Mouse (Mus musculus): Measurements from ENCODE around the gene Anks6.
A peak's percentile ranks its signal among the peaks of the same experiment; 100 is the strongest.

Gene Anks6

DNA sequence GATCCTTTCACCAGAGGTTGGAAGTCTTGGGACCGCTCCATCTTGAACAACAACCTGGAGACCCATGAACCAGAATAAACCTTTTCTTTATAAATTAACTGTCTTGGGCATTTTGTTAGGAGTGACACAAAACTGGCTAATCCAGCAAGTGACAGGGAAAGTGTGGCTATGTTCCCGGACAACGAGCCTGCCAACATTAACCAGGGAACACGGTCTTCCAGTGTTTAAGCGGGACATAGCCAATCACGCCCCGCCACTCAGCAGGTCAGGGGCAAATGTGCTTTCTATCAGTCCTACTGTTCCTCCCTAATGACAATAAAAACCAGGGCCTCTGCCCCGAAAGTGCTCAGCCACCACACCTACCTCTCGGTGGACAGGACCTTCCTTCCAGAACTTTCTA is 13.4 kb downstream of the Anks6 start:
- no peak for DNase-seq

DNA sequence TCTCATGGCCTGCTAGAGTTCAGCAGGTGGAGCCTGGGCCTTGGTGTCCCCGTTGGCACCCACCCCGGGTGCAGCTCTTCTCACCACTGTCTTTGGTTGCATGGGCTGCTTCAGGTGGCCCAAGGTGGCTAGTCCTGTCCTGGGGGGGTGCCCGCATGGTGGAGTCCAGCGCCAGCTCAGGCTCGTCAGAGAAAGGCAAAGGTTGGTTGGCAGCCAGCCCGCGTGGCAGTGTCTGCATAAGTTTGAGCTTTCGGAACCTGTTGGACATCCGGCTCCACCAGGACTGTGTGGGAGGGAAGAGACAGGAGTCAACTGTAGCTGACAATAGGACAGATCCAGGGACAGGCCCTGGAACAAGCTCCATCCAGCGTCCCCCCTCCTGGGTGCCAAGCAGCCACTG is 17.6 kb downstream of the Anks6 start:
- DNase-seq, result no peak

DNA sequence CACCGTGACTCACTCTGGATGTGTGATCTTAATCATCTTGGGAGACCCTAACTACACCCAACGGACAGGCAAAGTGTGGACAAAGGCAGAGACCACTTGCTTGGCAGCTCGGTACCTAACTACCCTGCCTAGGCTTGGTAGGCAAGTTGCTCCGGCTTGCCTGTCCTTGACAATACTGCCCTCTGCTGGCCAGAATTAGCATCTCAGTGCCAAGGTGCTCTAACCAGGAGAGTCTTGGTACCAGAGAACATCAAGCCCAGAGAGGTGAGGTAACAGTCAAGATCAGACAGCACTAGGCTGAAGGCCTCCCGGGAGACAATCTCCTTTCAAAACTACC is 19.9 kb downstream of the Anks6 start:
- DNase-seq, result peak; percentile 68 to 73

DNA sequence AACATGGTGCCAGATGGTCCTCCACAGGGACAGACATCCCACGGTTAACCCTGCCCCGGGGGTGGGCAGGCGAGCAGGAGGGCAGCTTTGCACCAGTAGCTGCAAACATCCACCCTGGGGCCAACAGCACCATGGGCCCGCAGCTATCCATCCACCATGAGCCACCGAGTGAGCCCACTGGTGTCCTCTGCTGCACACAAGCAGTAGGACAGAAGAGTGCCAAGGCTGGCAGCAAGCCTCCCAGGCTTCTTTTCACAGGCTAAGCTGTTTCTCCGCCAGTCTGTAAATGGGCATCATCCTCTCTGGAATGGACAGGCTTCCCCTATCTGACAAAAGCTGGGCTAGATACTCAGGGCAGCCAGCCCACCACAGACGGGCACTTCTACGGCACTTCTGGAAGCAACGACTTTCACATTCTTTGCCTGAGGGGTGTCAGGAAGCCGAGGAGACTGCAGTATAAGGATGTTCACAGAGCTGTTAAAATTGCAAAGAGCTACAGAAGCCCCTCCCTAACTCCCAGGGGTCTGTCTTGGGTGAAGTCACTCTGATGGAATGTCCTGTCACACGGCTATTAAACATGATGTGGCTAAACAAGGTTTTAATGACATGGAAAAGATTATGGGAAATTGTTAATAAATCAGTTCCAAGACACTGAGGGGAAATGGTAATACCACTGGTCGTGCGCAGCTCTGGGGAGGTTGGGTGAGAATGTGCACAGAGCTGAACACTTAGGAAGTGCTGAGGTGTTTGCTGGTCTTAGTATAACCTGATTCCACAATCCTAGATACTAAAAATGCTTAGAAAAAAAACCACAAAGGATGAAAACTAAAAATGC is 20.5 kb downstream of the Anks6 start:
- no peak for DNase-seq

DNA sequence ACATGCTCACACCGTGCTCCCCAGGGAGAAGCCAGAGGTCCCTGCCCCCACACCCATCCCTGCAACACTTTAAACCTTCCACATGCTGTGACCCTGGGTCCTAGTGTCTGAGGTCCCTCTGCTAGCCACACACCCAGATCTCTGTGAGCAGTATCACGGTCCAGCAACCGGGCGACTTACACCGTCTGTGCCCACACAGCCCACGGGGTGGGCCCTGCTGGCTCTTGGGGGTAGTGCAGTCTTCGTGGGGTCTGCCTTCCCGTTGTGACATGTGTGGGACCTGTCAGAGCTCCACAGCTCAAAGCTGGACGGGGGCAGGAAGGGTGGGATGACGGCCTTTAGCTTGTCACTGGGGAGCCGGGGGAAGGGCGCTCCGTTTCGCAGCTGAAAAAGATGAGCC is 21.7 kb downstream of the Anks6 start:
- DNase-seq, result no peak

DNA sequence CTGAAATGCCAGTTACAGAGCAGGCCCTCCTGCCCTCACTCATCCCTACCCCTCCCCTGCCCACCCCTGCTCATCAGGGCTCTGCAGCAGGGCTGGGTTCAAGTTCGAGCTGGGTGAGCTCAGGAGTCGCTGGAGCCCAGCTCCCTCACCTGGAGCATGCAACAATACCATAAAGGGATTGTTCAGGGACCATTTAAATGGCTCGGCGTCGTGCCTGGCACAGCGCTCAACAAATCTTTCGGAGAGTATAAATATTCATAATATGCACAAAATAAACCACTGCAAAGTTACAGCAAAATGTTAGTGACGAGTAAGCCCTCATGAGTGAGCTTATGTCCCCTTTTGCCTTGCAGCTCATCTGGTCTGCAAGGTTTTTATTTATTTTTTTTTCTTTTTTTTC is 25.1 kb downstream of the Anks6 start:
- no peak for DNase-seq

DNA sequence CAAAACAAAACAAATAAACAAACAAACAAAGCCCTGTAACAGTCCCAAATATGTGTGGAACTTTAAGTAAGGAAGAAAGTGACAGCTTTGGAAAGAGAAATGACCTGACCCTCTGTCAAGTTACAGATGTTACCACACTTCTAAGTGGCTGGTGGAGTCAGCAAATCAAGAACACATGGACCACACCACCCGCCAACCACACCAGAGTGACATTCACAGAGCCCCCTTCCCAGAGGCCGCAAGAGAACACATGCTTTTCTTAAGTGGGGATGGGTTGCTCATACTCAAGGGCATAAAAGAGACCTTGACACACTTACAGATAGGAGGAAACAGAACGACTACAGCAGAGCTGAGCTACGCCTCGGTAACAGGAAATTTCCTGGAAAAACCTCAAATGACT is 28.4 kb downstream of the Anks6 start:
- no peak for DNase-seq

DNA sequence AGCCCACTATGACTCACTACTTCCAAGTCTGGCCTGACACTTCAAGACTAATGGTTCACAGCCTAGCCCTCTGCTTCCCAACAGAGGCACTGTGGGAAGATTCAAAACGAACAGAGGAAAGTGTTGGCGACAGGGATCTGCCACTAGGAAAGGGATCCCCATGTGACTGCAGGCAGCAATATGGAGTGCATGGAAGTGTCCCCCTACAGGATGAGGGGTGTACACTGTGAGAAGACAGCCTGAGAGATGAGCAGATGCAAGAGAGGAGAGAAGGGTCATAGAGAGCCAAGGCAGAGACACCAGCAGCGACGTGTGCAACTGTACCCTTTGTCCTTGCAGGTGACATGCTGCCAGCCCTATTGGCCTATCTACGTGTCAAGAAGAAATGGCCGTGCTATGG is 33.3 kb downstream of the Anks6 start:
- no peak for DNase-seq

DNA sequence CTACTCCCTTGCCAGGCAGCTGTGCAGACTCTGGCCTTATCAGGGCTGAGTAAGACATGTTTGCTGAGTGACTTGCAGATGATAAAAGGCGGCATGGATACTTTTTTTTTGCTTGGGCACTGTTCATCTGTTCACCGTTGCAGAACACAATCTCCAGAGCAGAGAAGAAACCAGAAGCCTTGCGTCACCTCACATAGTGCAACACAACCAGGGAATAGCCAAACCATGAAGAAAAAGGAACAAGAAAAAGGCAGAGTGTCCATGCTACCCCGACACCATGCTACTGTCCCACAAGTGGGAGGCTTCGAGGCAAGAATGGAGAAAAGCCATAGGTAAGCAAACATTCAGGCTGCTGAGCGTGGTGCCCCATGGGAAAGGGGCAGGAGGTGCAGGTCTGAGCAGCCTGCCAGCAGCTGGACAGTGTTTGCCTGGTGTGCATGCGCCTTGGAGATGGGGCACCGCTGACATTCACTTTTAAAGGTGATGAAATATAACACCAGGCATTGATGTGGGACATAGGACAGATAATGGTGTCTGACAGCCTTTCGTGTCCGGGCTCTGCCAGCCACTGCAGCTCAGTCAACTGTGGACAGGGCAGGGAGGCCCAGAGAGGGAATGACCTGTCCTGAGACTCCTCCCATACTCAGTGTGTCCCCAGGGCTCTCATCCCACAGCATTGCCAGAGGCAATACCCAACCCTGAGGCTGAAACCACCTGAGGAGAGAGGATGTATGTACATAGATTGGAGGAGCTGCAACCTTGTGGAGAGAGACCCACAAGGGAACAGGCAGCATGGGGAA is 34.2 kb downstream of the Anks6 start:
- DNase-seq, result no peak

DNA sequence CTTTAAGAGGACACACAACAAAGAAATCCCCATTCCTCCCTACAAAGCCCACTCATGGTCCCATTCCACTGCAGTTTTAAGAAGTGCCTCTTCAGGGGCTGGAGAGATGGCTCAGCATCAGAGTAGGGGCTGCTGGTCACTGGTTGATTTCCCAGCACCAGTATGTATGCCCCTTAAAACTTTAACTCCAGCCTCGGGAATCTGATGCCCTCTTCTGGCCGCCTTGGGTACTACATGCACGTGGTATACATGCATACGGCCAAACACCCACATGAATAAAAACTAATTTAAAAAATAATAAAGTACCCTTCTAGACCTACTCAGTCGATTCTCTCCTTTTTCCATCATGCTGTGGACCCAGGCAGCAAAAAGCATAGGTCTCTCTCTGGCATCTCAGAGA is 36.7 kb downstream of the Anks6 start:
- DNase-seq, result peak; percentile 74 to 84

DNA sequence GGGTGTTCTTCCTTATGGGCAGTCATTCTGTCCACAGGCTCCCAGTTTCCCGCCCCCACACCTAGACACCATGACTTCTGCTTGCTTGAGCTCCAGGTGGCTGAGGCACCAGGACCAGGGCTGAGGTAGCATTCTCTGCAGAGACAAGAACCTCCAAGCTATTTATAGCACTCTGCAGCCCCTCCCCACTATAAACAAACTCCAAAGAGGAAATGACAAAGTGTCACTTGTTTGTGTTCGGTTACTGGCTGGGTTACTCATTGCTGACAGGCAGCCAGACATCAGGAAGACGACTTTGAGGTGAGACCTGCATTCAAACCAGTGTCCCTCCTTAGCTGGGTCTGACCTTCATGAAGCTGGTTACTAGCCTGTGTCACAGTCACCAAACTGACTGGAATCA is 42.1 kb downstream of the Anks6 start:
- peak; percentile 22 to 39 for DNase-seq

DNA sequence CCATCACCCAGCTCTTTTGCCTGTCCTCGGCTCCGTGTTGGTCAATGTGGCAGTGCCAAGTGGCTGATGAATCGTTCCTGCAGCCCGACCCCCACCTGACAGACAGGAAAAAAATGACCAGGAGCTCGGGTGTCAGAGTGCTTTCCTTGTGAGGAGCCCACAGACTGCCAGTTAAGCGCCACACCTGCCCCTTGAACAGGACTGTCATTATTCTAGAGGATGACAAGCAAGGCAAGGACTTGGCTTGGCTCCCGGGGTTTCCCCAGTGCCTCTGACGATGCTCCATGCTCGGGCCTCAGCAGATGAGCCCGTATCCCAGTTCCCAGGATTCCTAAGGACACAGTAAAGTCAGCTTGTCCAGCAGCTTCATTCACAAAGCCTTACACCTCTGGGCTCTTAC is 44.8 kb downstream of the Anks6 start:
- DNase-seq, result no peak

DNA sequence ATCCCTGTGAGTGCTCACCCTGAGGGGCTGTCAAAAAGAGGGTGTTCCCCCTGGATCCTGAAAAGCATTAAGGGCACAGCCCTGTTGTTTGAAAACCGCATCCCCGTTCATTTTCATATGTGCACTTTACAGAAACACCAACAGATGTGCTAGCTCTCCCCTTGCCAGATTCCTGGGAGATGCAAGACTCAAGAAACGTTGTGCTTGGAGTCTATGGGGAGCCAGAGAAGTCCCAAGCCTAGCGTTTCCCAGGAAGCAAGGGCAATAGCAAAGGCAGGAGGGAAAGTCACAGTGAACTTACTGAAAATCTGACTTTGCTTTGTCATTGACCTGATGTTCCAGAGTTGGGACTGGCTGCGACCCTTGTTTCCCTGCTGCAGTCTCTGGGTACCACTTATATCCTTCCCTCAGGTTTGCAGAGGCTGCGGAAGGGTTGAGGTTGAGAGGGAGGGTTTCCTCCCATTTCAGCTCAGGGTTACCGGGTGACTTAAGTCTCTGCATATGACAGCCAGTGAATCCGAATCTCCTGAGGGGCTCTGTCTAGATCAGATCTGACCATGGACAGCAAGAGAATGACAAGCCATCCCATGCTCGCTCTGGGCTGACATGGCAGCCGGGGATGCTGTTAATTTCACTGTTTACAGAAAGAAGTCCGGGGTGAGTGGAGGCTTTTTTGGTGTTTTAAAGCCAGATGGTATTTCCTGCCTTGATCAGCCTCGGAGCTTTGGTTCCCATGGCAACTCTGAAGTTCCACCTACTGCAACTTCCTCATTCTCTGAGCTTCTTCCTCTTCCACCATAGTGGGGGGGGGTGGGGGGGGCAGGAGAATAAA is 46.6 kb downstream of the Anks6 start:
- DNase-seq, result peak; percentile 73 to 77

DNA sequence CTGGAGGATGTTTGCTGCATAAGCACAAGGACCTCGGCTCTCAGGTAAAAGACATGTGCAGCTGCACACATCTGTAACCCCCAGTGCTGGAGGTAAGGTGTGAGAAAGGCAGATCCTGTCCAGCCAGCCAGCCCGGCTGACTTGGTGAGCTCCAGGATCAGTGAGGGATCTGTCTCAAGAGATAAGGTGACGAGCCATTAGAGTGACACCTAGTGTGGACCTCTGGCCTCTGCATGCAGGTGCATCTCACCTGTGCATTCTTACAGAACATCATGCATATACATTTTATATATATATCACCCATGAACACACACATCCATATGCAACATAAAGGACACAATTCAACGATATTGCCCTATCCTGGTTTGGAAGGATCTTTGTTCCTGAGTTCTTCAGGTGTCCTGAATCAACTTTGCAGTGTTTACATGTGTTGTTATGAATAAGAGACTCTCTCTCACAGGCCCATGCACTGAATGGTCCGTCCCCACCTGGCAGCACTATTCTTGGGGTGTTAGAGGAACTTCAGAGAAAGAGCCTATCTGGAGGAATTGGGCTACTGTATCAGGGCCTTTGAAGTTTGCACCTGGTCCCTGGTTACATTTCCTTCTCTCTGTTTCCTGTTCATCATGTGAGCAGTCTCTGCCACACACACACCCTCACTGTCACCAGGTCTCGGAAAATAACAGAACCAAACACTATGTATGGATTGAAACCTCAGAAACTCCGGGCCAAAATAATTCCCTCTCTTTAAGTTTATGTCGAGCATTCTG is 56.4 kb downstream of the Anks6 start:
- DNase-seq, result peak; percentile 42 to 71

DNA sequence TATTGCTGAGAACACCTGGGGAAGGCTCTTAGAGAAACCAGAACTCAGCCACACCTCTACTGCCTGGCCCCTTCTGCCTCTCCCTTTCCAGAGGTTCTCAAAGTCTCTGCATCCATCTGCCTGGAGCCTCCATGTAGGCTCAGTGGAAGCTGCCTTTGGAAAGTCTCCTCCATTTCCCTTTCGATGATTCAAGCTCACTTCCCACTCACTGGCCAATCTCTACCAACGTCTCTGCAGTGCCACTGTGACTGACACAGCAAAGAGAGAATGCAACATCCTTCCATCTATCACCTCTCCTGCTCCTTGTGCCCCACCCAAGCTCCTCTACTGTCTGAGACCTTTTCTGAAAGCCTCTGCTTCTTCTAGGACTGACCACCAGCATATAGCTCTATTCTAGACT is 59.3 kb downstream of the Anks6 start:
- no peak for DNase-seq

DNA sequence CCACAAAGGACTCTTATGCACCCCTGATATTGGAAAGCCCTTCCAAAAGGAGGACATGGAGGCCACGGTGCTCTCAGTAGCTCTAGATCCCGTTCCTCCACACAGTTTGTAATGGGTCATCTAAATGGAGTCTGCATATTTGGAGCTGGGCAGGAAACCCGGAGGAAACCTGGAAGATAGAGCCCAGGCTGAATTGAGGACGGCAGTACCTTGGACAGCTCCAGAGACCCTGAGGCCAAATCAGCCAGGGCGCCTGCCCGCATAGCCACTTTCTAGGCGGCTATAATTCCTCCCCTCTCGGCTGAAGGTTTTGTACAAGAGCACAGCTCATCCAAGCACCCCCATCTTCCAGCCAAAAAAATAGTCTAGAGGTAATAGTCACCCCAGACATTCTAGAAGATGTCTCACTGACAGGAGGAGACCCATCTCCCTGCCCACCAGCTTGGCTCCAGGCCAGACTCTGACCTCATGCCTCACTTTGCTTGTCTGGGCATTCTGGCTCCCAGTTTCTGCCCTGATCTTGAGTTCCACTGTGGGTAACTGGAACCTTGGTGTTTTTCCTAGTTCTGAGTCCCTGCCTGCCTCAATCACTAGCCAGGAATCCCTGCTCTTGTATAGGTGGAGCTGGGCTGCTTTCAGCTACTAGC is 64.3 kb downstream of the Anks6 start:
- peak in 1 of 2 experiments; percentile 37 for DNase-seq

DNA sequence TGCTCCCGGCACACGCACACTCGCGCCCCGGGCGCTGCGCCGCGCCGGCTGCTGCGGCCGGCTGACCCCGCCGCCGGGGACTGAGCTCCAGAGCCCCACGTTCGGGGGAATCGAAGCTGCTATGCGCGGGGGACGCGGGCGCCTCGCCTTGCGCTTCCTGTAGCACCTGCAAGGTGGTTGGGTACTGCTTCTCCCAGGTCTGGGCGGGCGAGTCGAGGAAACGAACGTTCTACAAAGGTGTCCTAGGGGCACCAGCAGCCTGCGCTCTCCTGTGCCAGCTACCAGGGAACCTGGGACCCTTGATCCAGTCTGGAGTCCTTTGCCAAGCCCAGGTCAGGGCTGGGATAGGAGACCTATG is 65.3 kb downstream of the Anks6 start:
- peak; percentile 21 to 36 for DNase-seq

DNA sequence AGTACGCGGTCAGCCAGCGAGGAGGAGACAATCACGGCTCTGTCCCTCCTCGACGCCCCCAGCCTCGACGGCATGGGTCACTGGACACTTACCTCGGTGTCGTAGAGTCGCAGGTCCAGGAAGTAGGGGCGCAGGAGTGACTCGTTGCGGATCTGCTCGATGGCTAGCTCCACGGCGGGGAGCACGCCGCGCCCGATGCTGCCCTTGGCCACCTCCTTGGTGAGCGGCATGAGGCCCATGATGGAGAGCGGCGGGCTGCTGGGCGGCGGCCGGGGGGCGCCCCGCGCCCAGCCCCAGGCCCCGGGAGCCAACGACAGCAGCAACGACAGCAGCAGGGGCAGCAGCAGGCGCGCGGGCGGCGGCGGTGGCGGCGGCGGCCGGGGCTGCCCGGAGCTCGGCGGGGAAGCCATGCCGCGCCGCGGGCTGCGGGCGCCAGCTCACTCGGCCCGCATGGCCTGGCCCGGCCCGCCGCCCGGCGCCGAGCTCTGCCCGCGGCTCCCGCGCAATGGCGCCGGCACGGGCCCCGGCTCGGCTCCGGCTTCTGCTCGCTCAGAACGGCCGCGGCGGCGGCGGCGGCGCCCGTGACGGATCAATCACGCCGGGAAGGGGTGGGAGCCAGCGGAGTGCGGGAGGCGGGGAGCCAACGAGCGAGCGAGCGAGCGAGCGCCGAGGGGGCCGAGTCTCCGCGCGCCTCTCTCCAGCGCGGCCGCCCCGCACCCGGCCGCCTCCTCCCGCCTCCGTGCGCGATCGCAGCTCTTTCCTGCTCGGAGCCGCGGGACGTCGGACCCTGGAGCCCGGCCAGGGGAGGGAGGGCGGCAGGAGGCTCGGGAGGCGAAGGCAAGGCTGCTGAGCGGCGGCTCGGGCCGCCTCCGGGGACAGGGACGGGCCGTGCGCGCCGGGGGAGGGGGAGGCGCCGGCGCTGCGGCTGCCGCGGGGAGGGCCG is 65.9 kb downstream of the Anks6 start, which contains the start of gene Gabbr2:
Gene Gabbr2 (minus strand): TSS at position 858 of the 943 bp plus-strand sequence.
- DNase-seq, result no peak

DNA sequence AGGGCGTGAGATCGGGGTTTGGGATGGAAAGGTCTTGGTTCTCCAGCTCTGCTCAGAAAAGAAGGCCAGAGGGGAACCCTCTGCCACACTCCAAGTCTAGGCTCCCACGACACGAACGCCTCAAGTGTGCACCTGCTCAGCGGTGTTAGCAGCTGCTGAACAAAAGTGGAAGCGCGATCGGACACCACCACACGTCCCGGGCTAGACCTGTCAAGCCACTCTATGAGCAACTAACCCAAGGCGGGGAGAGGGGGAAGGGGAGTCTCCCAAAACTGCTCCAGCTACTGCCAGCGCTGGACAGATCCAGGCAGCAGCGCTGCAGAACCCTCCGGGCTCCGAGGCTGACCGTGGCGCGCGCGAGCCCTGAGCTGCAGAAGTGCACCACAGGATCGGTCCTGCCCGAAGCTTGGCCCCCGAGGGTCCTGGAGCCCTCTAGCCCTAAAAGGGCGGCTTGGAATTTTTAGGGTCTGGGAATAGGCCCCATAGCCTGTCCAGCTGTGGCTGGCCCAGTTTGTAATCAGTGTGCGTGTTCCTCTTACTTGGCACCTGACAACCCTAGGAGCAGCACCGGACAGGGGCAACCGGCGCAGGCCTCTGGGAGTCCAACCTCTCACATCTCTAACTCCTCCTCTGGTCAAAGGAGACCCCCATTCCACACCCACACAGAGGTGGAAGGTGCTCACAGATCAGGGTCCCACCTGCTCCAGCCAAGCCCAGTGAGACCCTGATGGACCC is 66.8 kb downstream of the Anks6 start:
- DNase-seq, result no peak

DNA sequence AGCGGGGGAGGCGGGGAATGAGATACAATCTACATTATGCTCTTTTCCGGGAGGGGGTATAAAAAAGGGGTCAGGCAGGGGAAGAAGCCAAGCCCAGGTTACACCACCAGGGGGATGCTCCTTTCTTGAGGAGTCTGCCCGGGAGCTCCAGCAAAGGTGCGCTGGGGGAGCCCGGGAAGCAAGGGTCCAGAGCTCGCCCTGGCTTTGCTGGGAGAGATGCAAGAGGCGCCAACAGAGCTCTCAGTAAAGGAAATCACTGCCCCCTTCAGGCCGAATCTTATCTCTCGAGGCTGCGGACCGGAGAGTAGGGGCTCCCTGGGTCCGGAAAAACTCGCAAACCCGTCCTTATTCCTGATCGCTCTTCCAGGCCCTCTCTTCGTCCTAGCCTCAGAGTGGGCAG is 67.4 kb downstream of the Anks6 start:
- peak; percentile 37 to 59 for DNase-seq

Data from thymus, postnatal 36 days (tissue).